Mouse (Mus musculus): ENCODE data around the gene Haus2. TPM values are rescaled to one million over a fixed set of nuclear protein-coding genes. Genes with fewer than 3 reads are reported as not detected.

The Haus2 gene
- polyA plus RNA-seq, 1 experiment from 2014 or later = 11.6 TPM

DNA sequence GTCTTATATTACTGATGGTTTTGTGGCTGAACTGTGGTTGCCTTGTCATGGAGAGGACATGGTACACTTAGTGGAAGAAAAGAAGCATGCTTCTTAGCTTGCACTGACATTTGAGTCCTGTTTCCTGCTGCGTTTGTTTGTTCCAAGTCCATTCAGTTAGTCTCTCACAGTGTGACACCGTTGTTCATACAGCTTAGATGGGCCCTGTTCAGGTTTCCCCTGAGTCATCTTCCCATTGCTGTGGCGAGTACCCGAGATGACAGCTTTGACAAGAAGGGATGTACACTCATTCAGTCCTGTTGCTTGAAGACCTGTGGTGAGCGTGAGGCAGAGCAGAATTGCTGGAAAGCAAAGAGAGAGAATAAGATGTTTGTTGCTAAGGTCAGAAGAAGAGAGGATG, 49.3 kb downstream of the Haus2 start:
- no peaks in the 10 kb centered on the region for H3K27me3 ChIP-seq (replicated peaks; ENCODE audit: control insufficient read depth, insufficient read depth, low read length)
- H3K27ac ChIP-seq (ENCODE audit: low read depth, low read length) = no peak overlapping the region
- H3K36me3 ChIP-seq (ENCODE audit: control insufficient read depth, insufficient read depth) = no peaks in the 10 kb centered on the region
- H3K9ac ChIP-seq (ENCODE audit: low read depth, low read length) = no peak overlapping the region
- H3K4me2 ChIP-seq (replicated peaks; ENCODE audit: low read depth) = no peak overlapping the region
- no peak for TF ChIP-seq CTCF (IDR thresholded peaks at IDR 0.05; ENCODE audit: low read depth)
- no peaks in the 10 kb centered on the region for H3K9me3 ChIP-seq (ENCODE audit: control insufficient read depth)
- ATAC-seq = no peak
- 77% methylated on average over 5 of the region's 5 CpGs for WGBS
- H3K4me3 ChIP-seq (ENCODE audit: low read depth, low read length) = no peak overlapping the region
- no peaks in the 10 kb centered on the region for H3K4me1 ChIP-seq (replicated peaks; ENCODE audit: control insufficient read depth, insufficient read depth, low read length)

DNA sequence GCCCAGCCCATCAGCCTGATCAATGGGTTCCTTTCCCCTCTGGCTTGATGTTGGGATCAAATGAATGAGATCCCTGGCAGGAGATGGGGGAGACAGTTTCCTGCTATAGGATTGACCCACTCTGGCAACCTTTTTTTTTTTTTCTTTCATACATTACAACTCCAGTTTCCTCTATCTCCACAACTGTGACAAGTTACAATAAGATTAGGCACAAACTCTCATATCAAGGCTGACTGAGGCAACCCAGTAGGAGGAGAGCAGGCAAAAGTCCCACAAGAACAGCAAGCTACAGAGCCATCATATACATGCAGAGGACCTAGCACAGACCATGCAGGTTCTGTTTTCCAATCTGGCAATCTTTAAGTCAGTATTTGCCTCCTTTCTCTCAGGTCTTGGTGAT, 50.1 kb downstream of the Haus2 start:
- H3K27me3 ChIP-seq (replicated peaks; ENCODE audit: control insufficient read depth, insufficient read depth, low read length) = no peaks in the 10 kb centered on the region
- no peak overlapping the region for H3K4me3 ChIP-seq (ENCODE audit: low read depth, low read length)
- no peaks in the 10 kb centered on the region for H3K9me3 ChIP-seq (ENCODE audit: control insufficient read depth)
- no peaks in the 10 kb centered on the region for H3K4me1 ChIP-seq (replicated peaks; ENCODE audit: control insufficient read depth, insufficient read depth, low read length)
- no peak overlapping the region for H3K27ac ChIP-seq (ENCODE audit: low read depth, low read length)
- H3K9ac ChIP-seq (ENCODE audit: low read depth, low read length) = no peak overlapping the region
- H3K36me3 ChIP-seq (ENCODE audit: control insufficient read depth, insufficient read depth) = no peaks in the 10 kb centered on the region
- H3K4me2 ChIP-seq (replicated peaks; ENCODE audit: low read depth) = no peak overlapping the region
- TF ChIP-seq CTCF (IDR thresholded peaks at IDR 0.05; ENCODE audit: low read depth) = no peak
- ATAC-seq = no peak

DNA sequence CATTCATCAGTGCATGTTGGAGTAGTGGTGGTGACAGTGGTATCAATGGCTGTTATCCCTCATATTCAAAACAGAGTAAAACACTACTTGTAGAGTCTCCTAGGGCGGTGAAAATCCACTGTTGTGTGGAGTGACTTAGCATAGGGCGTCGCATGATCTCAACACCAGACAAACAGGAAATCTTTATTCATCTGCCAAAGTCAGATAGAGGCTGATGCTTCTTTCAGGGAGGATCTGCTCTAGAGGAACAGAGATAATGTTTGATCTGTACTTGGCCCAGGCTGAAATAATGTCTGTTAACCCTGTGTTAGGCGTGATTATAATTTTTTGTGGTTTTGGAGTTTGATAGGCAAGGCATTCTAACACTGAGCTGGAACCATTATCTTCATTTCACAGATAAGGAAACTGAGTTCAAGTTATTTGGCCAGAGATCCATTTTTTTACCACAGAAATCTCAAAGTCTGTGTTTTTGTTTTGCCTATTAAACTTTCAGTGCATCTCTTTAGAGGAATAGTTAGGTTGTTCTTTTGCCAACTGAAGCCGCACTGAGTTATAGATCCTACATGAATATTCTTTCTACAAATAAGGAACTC, 51.4 kb downstream of the Haus2 start:
- H3K27me3 ChIP-seq (replicated peaks; ENCODE audit: control insufficient read depth, insufficient read depth, low read length) = no peaks in the 10 kb centered on the region
- no peaks in the 10 kb centered on the region for H3K4me1 ChIP-seq (replicated peaks; ENCODE audit: control insufficient read depth, insufficient read depth, low read length)
- 72% methylated on average over 5 of the region's 5 CpGs for WGBS
- H3K4me3 ChIP-seq (ENCODE audit: low read depth, low read length) = no peak overlapping the region
- no peaks in the 10 kb centered on the region for H3K36me3 ChIP-seq (ENCODE audit: control insufficient read depth, insufficient read depth)
- H3K27ac ChIP-seq (ENCODE audit: low read depth, low read length) = no peak overlapping the region
- no peak overlapping the region for H3K4me2 ChIP-seq (replicated peaks; ENCODE audit: low read depth)
- H3K9me3 ChIP-seq (ENCODE audit: control insufficient read depth) = no peaks in the 10 kb centered on the region
- no peak overlapping the region for H3K9ac ChIP-seq (ENCODE audit: low read depth, low read length)
- no peak for TF ChIP-seq CTCF (IDR thresholded peaks at IDR 0.05; ENCODE audit: low read depth)
- ATAC-seq = no peak

DNA sequence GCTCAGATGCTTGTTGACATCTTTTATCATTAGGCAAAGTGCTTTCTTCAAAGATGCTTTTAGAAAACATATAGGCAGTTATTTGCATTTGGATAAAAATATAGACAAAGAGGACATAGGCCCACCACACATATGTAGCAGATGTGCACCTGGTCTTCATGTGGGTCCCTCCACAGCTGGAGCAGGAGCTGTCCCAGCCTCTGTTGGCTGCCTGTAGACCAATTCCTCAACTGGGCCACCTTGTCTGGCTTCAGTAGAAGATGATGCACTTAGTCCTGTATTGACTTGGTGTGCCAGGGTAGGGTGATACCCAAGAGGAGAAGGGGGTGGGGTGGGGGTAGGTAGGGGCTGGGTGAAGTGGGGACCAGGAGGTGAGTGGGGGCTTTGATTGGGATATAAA, 53.6 kb downstream of the Haus2 start:
- Histone ChIP-seq H3K4me2 (replicated peaks; ENCODE audit: low read depth) (no peak overlapping the region), H3K9me3 (ENCODE audit: control insufficient read depth) (no peaks in the 10 kb centered on the region), H3K27me3 (replicated peaks; ENCODE audit: control insufficient read depth, insufficient read depth, low read length) (no peaks in the 10 kb centered on the region), H3K9ac (ENCODE audit: low read depth, low read length) (no peak overlapping the region), H3K4me1 (replicated peaks; ENCODE audit: control insufficient read depth, insufficient read depth, low read length) (no peaks in the 10 kb centered on the region), H3K27ac (ENCODE audit: low read depth, low read length) (no peak overlapping the region), H3K4me3 (ENCODE audit: low read depth, low read length) (no peak overlapping the region), H3K36me3 (ENCODE audit: control insufficient read depth, insufficient read depth) (no peaks in the 10 kb centered on the region)
- ATAC-seq = no peak
- no peak for TF ChIP-seq CTCF (IDR thresholded peaks at IDR 0.05; ENCODE audit: low read depth)

DNA sequence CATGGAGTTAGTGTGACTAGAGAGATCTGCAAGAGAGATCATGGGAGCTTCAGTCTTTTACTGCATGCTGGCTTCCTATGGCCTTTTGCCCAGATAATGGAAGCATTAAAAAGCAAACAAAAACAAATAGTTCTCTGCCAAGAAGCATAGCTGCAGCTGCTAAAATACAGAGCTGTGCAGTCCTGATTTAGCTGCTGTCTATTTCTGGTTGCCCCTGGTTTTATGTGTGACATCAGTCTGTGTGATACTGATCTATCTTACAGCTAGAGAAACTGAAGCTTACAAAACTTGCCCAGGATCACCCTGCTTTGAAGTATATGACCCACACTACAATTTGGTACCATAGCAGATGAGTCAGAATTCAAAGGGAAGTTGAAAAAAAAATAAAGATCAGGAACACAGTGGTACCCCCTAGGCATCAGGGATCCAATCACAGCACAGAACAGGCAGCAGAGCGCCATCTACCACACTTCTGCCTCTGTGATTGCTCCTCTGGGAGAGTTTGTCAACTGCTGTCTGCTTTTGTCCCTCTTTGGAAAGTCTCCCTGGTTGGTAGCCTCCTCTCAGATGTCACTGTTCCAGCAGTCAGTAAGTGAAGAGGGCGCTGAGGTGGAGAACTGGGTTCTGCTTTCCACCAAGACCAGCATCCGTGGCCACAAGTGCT, 54.4 kb downstream of the Haus2 start:
- Histone ChIP-seq H3K36me3 (ENCODE audit: control insufficient read depth, insufficient read depth) (no peaks in the 10 kb centered on the region), H3K4me1 (replicated peaks; ENCODE audit: control insufficient read depth, insufficient read depth, low read length) (no peaks in the 10 kb centered on the region), H3K4me3 (ENCODE audit: low read depth, low read length) (no peak overlapping the region), H3K27ac (ENCODE audit: low read depth, low read length) (no peak overlapping the region), H3K4me2 (replicated peaks; ENCODE audit: low read depth) (no peak overlapping the region), H3K27me3 (replicated peaks; ENCODE audit: control insufficient read depth, insufficient read depth, low read length) (no peaks in the 10 kb centered on the region), H3K9ac (ENCODE audit: low read depth, low read length) (no peak overlapping the region), H3K9me3 (ENCODE audit: control insufficient read depth) (no peaks in the 10 kb centered on the region)
- peak; percentile 22; the same call in 1 of the 2 replicates for TF ChIP-seq CTCF (IDR thresholded peaks at IDR 0.05; ENCODE audit: low read depth)
- ATAC-seq = no peak
- 79% methylated on average over 3 of the region's 3 CpGs for WGBS

DNA sequence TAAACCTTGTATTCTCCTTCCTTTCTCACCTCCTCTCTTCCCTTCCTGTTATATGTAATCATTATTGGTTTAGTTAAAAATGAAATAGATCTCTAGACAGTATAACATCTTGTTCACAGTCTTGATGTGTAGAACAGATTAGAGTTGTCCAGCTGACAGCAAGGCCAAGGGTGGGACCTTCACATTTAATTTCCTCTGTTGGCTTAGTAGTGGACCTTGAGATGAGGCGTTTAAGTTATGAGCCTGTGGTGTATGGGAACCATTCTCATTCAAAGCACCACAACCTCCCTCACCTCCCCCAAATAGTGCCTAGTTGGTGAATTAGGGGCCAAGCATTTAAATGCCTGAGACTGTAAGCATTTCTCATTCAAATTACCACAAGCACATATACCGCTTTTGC, 58.3 kb downstream of the Haus2 start:
- H3K4me2 ChIP-seq (replicated peaks; ENCODE audit: low read depth) = no peak overlapping the region
- H3K4me3 ChIP-seq (ENCODE audit: low read depth, low read length) = no peak overlapping the region
- TF ChIP-seq CTCF (IDR thresholded peaks at IDR 0.05; ENCODE audit: low read depth) = no peak
- WGBS = 89% methylated on average over 2 of the region's 2 CpGs
- ATAC-seq = no peak
- H3K4me1 ChIP-seq (replicated peaks; ENCODE audit: control insufficient read depth, insufficient read depth, low read length) = no peaks in the 10 kb centered on the region
- H3K9me3 ChIP-seq (ENCODE audit: control insufficient read depth) = no peaks in the 10 kb centered on the region
- no peaks in the 10 kb centered on the region for H3K36me3 ChIP-seq (ENCODE audit: control insufficient read depth, insufficient read depth)
- H3K27me3 ChIP-seq (replicated peaks; ENCODE audit: control insufficient read depth, insufficient read depth, low read length) = no peaks in the 10 kb centered on the region
- no peak overlapping the region for H3K9ac ChIP-seq (ENCODE audit: low read depth, low read length)
- no peak overlapping the region for H3K27ac ChIP-seq (ENCODE audit: low read depth, low read length)
